Mouse (Mus musculus) thymus, postnatal 0 days (tissue): ENCODE data around the gene Ptpra. TPM values are rescaled to one million over a fixed set of nuclear protein-coding genes. Genes with fewer than 3 reads are reported as not detected.
"Not testable (repeated sequence)": the region's sequence is repeated elsewhere in the genome, so short reads cannot be mapped to it uniquely, and the experiment has no call there.

ENCODE experiments used
- DNase-seq: peaks from one replicate; pipeline ENCODE4 v3.0.0-alpha.2; 2015; ENCODE audit warnings: low spot score
- polyA plus RNA-seq: library from polyadenylated mRNA; unstranded; fragments of >200 nt; fragmentation: Nextera tagmentation; extraction: Ambion mirVana; gene quantifications from 2 replicates; pipeline ENCODE4 v1.2.1, GENCODE M21; 2015

The Ptpra gene
- polyA plus RNA-seq, 1 experiment from 2014 or later, result 85.4 TPM

DNA sequence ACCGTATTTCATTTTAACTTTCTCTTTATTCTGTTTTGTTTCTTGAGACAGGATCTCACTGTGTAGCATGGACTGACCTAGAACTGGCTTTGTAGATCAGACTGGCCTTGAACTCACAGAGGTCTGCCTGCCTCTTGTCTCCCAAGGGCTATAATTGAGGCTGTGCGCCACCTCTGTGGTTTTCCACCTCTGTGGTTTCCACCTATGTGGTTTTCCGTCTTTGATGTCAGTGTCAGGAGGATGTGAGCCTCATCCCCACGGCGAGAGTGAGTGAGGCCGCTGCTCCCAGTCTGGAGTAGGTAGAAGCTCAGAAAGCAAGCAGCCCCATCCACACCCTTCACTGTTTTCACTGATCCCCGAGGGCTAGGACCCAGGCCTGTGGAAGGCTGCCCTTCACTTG is 104.8 kb downstream of the Ptpra start:
- DNase-seq, result peak; percentile 49

DNA sequence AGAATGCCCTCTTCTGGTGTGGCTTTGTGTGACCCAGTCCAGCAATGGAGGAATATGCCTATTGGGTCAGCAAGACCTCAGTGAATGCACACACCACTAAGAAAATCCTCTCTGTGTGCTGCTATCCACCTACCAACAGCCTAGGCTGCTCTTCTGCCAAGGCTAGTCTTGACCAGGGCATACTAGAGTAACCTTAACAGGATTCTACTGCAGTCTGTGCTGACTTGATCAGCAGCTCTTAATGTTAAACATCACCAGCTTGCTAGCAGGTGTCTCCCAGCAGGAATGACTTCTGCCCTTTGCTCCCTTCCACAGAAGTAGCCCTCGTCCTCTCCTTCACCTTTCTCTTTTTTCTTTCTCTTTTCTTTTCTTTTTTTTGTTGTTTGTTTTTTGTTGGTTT is 106.2 kb downstream of the Ptpra start:
- DNase-seq, result no peak

DNA sequence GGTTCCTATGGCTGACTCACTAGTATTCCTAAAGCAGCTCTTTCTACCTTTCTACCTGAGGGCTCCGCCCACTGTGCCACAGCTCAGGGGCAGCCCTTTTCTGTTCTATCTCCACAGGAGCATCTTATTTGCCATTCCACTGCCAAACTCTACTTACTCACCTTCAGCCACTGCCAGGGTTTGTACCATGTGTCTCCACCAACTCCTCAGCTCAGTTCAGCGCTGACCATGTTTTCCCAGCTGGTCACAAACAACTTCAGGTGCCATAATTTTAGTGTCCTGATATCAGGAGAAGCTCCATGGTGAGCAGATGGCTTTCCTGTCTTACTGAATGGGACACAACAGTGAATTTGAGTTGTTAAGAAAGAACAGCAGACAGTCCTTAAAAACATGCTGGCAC is 107.4 kb downstream of the Ptpra start:
- DNase-seq, result no peak

- DNase-seq, result no peak
These were observed 107.9 kb downstream of the Ptpra start for GRCm38 (mm10) chr2:130558015-130558414.

GRCm38 (mm10) chr2:130563212-130564055 is 113.4 kb downstream of the Ptpra start, which contains the start of gene Mrps26:
TSS of gene Mrps26 (plus strand) at chr2:130563742.
- DNase-seq, result peak; percentile 93

DNA sequence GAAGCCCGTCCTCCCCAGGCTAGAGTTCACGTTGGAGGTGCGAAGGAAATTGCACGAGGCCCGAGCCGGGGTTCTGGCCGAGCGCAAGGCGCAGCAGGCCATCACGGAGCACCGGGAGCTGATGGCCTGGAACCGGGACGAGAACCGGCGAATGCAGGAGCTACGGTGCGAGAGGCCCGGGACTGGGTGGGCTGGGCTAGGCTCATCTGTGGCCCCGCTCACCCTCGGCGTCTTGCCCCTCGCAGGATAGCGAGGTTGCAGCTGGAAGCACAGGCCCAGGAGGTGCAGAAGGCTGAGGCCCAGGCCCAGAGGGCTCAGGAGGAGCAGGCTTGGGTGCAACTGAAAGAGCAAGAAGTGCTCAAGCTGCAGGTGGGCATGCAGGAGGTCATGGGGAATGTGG is 114.0 kb downstream of the Ptpra start:
- no peak for DNase-seq

- DNase-seq, result no peak
These were observed 114.9 kb downstream of the Ptpra start for GRCm38 (mm10) chr2:130564983-130565382.

DNA sequence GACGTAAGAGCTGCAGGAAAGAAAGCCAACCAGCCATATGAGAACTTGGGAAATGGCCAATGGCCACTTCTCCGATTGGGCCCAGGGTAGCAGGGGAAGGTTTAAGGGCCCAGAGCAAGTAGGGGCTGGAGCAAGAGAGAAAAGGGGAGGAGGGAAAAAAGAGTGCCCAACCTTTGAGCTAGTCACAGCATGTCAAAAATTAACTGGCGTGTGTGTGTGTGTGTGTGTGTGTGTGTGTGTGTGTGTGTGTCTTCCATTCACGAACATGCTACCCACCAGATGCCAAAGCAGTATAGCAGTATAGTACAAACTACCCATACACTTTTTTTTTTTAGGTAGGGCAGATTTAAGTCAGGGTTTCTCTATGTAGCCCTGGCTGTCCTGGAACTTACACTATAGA is 118.8 kb downstream of the Ptpra start:
- no peak for DNase-seq

- no peak for DNase-seq
These were observed 119.8 kb downstream of the Ptpra start for GRCm38 (mm10) chr2:130569926-130570325.

GRCm38 (mm10) chr2:130574960-130575359 is 124.9 kb downstream of the Ptpra start:
- no peak for DNase-seq

- no peak for DNase-seq
These were observed 125.8 kb downstream of the Ptpra start, which contains the start of gene Oxt for GRCm38 (mm10) chr2:130575873-130576272. TSS of gene Oxt (plus strand) at chr2:130576173.

GRCm38 (mm10) chr2:130576564-130576963 is 126.5 kb downstream of the Ptpra start:
- not testable (repeated sequence) for DNase-seq

- DNase-seq, result no peak
These were observed 126.9 kb downstream of the Ptpra start for GRCm38 (mm10) chr2:130577021-130577420.

DNA sequence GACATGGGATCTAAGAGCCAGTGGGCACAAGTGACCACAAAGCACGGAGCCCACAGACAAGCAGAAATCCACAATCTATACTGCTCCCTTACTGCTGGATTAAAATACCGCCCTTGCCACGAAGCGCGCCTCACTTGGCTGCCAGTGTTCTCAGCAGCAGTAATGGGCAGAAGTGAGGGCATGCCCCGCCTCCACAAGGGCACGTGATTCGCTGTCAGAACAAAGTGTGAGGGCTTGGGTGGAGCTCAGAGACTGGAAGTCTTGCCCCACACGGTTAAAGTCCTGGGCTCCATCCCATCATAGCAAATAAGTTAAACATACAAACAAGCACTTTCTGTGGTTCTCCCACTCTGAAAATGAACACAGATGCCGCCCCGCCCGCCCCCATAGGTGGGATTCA is 127.6 kb downstream of the Ptpra start:
- peak; percentile 28 for DNase-seq

DNA sequence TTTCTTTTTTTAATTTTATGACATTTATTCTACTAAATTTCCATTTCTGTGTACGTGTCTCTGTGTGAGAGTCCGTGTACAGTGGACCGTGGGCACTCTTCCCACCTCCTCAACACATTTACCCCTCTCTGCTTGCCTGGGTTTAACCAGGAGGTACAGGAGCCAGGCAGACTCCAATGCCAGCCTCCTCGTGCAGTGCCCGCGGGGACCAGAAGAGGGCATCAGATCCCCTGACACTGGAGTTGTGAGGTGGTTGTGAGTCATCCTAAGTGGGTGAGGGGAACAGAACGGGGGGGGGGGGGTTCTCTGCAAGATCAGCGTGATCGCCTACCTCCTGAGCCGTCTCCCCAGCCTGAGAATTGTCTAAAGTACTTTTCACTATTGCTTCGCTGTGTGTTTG is 128.1 kb downstream of the Ptpra start:
- peak; percentile 58 for DNase-seq

DNA sequence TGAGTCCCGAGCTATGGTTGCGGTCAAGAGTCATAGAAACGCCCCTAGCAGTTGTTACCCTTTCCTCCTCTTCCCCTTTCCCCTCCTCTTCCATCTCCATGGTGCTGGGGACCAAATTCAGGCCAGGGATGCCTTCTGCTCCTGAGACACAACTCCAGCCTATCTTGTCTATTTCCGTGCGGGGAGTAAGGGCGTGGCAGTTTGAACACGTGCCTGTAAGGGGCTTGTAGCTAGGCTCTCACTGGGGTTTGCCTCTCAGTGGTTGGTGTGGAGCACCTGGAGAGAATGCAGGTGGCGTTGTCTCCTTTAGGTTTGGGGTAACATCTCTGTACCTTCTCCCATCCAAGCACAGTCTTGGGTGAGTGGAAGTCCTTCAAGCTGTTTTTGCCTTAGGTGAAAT is 129.7 kb downstream of the Ptpra start:
- peak; percentile 10 for DNase-seq

DNA sequence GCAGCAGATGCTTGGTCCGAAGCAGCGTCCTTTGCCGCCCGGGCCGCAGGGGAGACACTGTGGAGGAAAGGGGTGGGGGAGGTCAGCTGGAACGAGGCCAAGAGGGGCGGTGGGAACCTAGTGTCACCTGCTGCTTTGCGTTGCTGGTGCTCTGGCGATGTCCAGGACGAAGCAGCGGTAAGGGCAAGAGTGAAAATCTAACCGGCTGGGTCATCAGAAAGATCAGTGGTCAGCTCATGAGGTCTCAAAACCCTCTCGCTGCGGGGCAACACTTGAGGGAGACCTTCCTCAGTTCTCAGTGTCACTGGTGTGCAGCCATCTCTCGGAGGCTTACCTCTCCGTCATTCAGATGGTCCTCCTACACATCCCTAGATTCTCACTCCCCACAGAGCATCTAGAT is 131.1 kb downstream of the Ptpra start:
- no peak for DNase-seq

- no peak for DNase-seq
These were observed 132.5 kb downstream of the Ptpra start, which contains the start of gene Avp for GRCm38 (mm10) chr2:130582552-130582951. TSS of gene Avp (minus strand) at chr2:130582554.

GRCm38 (mm10) chr2:130583902-130584560 is 134.0 kb downstream of the Ptpra start:
- no peak for DNase-seq

- DNase-seq, result no peak
These were observed 135.9 kb downstream of the Ptpra start for GRCm38 (mm10) chr2:130586016-130586415.

GRCm38 (mm10) chr2:130588373-130588772 is 138.3 kb downstream of the Ptpra start:
- DNase-seq, result no peak

DNA sequence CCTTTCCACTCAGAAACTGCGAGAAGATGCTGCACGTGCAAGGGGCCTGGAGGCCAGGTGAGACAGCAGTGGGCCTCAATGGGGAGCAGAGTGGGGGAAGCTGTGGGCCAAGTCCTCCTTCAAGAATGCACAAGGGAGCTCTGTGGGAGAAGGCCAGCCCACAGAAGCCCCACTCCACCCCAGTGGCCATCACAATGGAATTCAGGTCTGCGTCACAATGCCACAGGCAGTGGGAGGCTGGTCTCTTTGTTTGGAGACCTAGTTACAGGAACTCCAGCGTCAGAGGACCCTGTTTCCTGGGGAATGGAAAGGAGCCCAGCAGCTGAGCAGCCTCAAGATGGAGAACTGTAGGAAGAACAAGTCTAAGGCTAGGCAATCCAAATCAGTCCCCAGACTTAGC is 139.1 kb downstream of the Ptpra start:
- DNase-seq, result no peak

DNA sequence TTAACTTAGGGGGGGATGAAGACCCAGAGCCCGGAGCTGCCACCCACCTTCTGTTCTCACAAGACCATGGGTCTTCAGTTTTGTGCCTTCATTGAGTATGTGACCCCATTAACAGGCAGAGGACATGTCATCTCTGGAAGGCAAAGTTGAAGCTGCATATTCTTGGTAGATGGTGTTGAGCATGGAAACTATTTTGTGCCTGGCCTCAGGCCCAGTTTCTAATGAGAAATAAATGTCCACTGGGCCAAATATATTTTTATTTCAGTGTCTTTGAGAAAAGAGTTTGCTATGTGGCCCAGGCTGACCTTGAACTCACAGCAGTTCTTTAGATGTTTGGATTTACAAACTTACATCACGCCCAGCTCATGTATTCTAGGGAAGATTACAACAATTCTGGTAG is 139.7 kb downstream of the Ptpra start:
- DNase-seq, result no peak
